Mouse (Mus musculus) heart, postnatal 10 days (tissue): ENCODE results near the gene Tnfrsf19. TPM values are rescaled to one million over a fixed set of nuclear protein-coding genes. Genes with fewer than 3 reads are reported as not detected.

Experiments
- DNase-seq, 2 experiments: peaks; one replicate each; pipeline ENCODE4 v3.0.0; 2021
- intact Hi-C: fragments of 180-260 bp; cut with DNase I; formaldehyde crosslinking; loops from one replicate; pipeline ENCODE4 v1.15.1; 2025
- total RNA-seq, 2 experiments: library from RNA; stranded (reverse); gene quantifications; 2 replicates each; pipeline ENCODE4 v1.2.3; 2021

Tnfrsf19 gene
- 1 to 10 TPM; 3.4 to 6.7 TPM for total RNA-seq

- peak; percentile 85 for DNase-seq
- intact Hi-C loops: no loop called here
Observed at GRCm38 (mm10) chr14:61046091-61046681, at the start of gene Tnfrsf19. Tnfrsf19 (minus strand) TSS chr14:61046490.

- intact Hi-C loops: no loop called here
- peak; percentile 25 to 29 for DNase-seq
Observed at GRCm38 (mm10) chr14:61092073-61092472, 45.8 kb upstream of the Tnfrsf19 start.

GRCm38 (mm10) chr14:61090955-61091354 lies 44.7 kb upstream of the Tnfrsf19 start:
- intact Hi-C loops: no loop called here

GRCm38 (mm10) chr14:61088187-61088586 lies 41.9 kb upstream of the Tnfrsf19 start:
- DNase-seq: no peak
- intact Hi-C loops: no loop called here

More at GRCm38 (mm10) chr14:61090955-61091354, 44.7 kb upstream of the Tnfrsf19 start:
- peak in 1 of 2 experiments; percentile 16 for DNase-seq

GRCm38 (mm10) chr14:61085325-61085724 lies 39.0 kb upstream of the Tnfrsf19 start:
- intact Hi-C loops: loop anchor here (1.0 kb wide), 1 partner anchor 286 kb away; no protein-coding TSS in a partner anchor
- peak; percentile 60 to 64 for DNase-seq

GRCm38 (mm10) chr14:61069555-61069954 lies 23.3 kb upstream of the Tnfrsf19 start:
- intact Hi-C loops: no loop called here
- DNase-seq: no peak

- intact Hi-C loops: no loop called here
- no peak for DNase-seq
Observed at GRCm38 (mm10) chr14:61061729-61062128, 15.4 kb upstream of the Tnfrsf19 start.

GRCm38 (mm10) chr14:61059316-61059945 lies 13.1 kb upstream of the Tnfrsf19 start:
- intact Hi-C loops: no loop called here
- DNase-seq: no peak

GRCm38 (mm10) chr14:61056962-61057361 lies 10.7 kb upstream of the Tnfrsf19 start:
- no peak for DNase-seq
- intact Hi-C loops: no loop called here

- intact Hi-C loops: no loop called here
- no peak for DNase-seq
Observed at GRCm38 (mm10) chr14:61056445-61056844, 10.2 kb upstream of the Tnfrsf19 start.

- intact Hi-C loops: no loop called here
Observed at GRCm38 (mm10) chr14:61055864-61056263, 9.6 kb upstream of the Tnfrsf19 start.

GRCm38 (mm10) chr14:61052163-61052562 lies 5.9 kb upstream of the Tnfrsf19 start:
- DNase-seq: no peak
- intact Hi-C loops: no loop called here

More at GRCm38 (mm10) chr14:61055864-61056263, 9.6 kb upstream of the Tnfrsf19 start:
- no peak for DNase-seq

- intact Hi-C loops: no loop called here
- DNase-seq: peak; percentile 47 to 55
Observed at GRCm38 (mm10) chr14:61045446-61046090, 722 bp downstream of the Tnfrsf19 start.

GRCm38 (mm10) chr14:61044316-61044715 lies 2.0 kb downstream of the Tnfrsf19 start:
- intact Hi-C loops: no loop called here

GRCm38 (mm10) chr14:61043511-61044310 lies 2.6 kb downstream of the Tnfrsf19 start:
- intact Hi-C loops: no loop called here

More at GRCm38 (mm10) chr14:61044316-61044715, 2.0 kb downstream of the Tnfrsf19 start:
- no peak for DNase-seq

GRCm38 (mm10) chr14:61042291-61042690 lies 4.0 kb downstream of the Tnfrsf19 start:
- intact Hi-C loops: no loop called here
- DNase-seq: no peak

More at GRCm38 (mm10) chr14:61043511-61044310, 2.6 kb downstream of the Tnfrsf19 start:
- DNase-seq: no peak

GRCm38 (mm10) chr14:61040236-61040635 lies 6.1 kb downstream of the Tnfrsf19 start:
- no peak for DNase-seq
- intact Hi-C loops: no loop called here

- intact Hi-C loops: no loop called here
- DNase-seq: no peak
Observed at GRCm38 (mm10) chr14:61038082-61038472, 8.2 kb downstream of the Tnfrsf19 start.

- intact Hi-C loops: no loop called here
Observed at GRCm38 (mm10) chr14:61037321-61038081, 8.8 kb downstream of the Tnfrsf19 start.

GRCm38 (mm10) chr14:61030366-61030765 lies 15.9 kb downstream of the Tnfrsf19 start:
- intact Hi-C loops: no loop called here
- no peak for DNase-seq

More at GRCm38 (mm10) chr14:61037321-61038081, 8.8 kb downstream of the Tnfrsf19 start:
- peak; percentile 68 to 74 for DNase-seq
